Mouse (Mus musculus) adrenal gland, postnatal 4 days (tissue): ENCODE results near the gene Baz1a. TPM values are rescaled to one million over a fixed set of nuclear protein-coding genes. Genes with fewer than 3 reads are reported as not detected.

Experiments used
- DNase-seq, 2 experiments: peaks; one replicate each; pipeline ENCODE4 v3.0.0; 2021 to 2022; ENCODE audit warnings: low spot score in 2 of 2, mixed read lengths in 2 of 2
- long read RNA-seq, 2 experiments: library from polyadenylated mRNA; stranded (forward); transcript quantifications; one replicate each; pipeline ENCODE4 v2.0.0; 2021
- total RNA-seq, 2 experiments: library from RNA; stranded (reverse); gene quantifications; 2 replicates each; pipeline ENCODE4 v1.2.3; 2021

Gene Baz1a
- total RNA-seq = 10 to 100 TPM; 16.4 to 21.4 TPM
- long read RNA-seq, experiment 1, partial matches to known transcripts = 0 of 1 reads
- long read RNA-seq, experiment 1, other reads (novel, unspliced or antisense) = 1 of 1 reads
- long read RNA-seq, experiment 2, partial matches to known transcripts = 11 of 11 reads
- long read RNA-seq, experiment 2, other reads (novel, unspliced or antisense) = 0 of 11 reads

DNA sequence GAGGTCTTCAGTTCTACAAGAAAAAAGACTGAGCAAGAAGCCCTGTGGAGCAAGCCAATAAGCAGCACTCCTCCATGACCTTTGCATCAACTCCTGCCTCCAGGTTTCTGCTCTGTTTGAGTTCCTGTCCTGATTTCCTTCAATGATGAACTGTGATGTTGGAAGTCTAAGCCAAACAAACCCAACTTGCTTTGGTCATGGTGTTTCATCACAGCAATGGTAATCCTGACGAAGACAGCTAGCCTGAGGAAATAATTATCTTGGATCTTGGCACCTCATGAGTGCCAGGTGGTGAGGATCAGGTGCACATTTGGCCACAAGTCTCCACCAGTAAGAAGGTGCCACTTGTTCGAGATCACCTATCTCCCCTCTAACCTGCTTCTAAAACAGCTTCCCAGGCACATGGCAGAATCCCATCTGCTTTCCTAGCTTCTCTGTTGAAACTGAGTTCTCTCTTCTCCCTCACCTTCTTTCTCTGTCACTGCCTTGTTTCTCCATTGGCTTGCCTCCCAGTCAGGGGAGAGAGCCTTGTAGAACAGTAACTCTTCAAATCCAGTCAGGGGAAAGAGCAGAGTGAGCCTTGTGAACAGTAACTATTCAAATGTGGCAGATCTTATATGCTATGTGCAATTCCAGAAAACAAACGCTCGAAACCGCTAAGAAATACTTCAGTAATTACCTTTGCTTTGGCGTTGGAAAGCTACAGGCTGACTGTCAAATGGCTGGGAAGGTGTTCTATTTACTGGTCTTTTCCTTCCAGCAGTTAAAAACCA is at the start of gene Baz1a:
TSS of gene Baz1a (minus strand) at position 723 of the 773 bp plus-strand sequence.
- DNase-seq = no peak

DNA sequence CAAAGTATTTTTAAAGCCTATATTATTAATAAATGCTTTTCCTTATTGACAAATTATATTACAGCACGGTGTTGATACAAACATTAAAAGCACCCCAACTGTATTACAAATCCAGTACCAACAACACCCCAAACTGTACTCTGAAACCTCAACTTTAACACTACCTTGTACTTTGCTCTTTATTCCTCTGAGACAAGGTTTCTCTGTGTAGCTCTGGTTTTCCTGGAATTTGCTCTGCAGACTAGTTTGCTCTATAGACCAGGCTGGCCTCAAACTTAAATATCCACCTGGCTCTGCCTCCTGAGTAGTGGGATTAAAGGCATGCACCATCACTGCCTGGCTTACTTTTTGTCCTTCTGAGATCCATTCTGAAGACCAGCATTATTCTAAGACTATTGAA is 48.0 kb upstream of the Baz1a start:
- DNase-seq = no peak

DNA sequence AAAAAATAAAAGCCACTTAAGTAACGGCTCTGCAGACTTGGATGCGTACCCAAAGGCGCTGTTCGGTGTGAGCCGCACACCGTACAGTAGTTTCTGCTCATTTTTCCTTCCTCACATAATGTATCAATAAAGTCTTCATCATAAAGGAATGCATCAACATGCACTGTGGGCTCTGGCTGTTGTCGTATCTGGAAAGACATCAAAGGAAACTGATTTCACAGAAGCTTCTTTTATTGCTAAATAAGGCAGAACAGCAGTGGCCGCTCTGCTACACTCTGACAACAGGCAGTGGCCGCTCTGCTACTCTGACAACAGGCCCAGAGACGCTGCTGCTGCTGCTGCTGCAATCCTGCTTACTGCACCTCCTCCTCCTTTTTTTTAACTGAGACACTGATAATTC is 46.9 kb upstream of the Baz1a start:
- DNase-seq = no peak

DNA sequence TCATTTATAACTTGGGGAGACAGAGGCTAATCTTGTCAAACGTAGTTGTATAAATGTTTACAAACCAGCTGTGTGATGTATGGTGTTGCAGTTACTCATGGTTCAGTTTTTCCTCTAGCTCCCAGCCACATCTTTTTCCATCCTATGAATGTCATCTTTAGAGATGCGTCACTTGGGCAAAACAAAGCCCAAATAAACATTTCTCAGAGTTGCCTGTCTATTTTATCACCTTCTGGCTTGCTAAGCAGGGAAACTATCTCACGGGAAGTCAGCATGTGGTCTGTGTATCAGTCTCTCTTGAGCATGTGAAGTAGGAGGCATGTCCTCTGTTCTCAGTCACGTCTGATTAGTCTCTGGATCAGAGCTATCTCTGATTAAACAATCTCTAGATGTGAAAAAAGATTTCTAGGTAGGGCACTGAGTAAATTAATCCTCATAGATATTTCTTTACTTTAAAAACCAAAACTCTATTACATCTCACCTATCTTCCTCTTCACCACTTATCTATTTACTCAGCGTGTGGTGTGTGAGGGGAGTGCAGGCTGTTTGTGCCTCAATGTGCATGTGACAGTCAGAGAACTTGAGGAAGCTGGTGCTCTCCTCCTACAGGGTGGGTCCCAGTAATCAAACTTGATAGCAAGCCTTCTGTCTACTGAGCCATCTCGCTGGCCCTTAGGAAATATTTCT is 46.2 kb upstream of the Baz1a start:
- DNase-seq = no peak

DNA sequence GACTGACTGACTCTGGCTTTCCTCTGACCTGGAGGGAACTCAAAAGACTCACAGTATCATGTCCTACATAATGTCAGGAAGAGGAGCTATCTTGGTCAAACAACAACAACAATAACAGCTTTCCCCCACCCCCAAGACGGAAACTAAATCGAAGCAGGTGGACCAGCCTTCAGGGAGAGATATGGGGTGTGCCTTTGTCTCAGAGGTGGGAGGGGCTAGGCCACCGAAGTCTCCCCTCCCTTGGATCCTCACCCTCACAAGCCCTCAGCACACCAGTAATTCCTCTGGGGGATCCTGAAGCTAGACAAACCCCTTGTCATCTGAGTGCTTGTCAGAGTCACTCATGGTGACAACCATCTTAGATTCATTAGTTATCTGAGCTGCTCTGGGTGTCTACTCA is 45.7 kb upstream of the Baz1a start:
- DNase-seq = no peak

DNA sequence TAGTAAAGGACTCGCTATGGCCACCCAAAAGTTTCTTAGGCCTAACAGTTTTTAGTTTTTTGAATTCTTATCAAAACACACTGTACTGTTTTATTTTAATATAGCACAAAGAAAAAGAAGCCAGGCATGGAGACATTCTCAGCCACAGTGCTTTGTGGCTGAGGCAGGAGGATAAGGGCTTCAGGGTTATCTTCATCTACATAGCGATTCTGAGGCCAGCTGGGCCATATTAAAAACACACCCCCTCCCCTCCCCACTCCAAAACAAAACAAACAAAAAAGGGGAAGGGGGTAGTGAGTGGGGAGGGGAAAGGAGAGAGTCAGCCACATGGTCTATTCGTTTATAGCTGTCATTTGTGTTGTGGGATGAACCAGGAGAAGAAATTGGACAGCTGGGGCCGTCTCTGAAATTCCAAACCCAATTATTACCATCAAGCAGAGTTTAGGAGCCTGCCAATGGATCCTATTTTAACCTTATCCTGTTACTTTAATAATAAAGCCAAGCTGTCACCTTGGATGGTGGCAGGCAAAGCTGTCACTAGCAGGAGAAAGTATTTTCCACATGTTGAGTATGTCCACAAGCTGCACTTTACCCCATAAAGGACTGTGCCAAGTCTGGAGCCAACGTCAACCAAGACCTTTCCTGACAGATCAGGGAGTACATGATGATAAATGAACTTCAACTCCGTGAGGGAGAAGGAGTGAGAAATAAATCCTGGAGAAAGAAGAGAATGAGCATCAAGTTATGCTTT is 44.9 kb upstream of the Baz1a start:
- no peak for DNase-seq

DNA sequence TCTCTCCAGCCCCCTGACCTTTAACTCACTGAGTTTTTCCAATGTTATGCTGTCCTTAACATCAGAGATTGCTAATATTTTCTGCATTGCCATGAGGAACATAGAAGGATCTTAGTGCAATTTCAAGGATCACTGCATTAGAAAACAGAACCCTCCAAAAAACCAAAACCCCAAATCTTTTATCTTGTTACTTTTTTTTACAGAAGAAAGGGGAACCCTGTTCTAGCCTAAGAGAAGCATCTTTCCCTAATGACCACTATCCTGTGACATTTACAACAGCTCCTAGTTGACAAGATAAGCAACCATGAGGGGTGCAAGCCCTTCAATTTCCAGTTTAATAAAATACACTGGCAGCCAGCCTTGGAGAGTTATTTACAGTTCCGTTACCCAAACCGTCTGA is 42.6 kb upstream of the Baz1a start:
- no peak for DNase-seq

DNA sequence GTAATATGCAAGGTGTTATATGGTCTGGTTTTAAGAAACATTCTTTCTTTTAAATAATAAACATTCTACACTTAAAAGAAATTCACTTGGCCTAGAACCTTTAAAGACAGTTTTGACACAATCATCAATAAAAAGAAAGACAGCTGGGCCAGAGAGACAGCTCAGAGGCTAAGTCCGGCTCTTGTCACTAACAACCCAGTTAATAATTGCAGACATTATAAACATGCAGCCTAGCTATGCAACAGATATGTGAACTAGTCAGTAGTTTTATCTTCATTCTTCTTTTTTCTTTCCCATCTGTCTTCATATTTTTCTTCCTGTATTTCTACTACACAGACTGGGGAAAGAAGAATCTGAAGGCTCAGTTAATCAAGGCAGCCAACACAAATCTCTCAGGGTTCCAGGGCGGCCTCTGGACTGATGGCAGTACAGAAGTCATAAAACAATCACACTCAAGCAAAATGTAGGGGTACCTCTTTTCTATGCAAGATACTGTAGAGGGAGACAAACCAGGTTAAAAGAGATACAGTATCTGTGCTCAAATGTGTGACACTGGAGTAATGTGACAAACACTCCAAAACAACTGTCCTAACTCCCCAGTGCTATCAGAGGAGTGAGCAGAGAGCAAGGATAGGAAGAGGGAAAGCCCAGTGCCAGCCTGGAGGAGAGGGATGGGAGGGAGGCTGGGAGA is 40.5 kb upstream of the Baz1a start:
- no peak for DNase-seq

DNA sequence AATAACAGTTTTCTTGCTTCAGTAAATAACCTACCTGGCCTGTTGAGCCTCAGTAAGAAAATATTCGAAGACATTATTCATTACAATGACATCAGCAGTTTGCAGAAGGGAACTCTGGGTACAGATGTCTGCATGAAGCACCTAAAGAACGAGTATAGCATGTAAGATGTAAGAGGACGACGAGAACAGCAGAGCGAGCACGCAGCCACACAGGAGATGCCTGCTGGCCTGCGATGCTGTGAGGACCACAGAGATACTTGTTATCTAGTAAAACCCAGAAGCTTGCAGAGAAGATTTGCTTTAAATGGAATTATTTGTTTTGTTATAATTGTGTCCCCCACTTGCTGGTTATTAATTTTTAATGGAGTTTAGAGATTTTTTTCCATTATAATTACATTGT is 39.1 kb upstream of the Baz1a start:
- no peak for DNase-seq

DNA sequence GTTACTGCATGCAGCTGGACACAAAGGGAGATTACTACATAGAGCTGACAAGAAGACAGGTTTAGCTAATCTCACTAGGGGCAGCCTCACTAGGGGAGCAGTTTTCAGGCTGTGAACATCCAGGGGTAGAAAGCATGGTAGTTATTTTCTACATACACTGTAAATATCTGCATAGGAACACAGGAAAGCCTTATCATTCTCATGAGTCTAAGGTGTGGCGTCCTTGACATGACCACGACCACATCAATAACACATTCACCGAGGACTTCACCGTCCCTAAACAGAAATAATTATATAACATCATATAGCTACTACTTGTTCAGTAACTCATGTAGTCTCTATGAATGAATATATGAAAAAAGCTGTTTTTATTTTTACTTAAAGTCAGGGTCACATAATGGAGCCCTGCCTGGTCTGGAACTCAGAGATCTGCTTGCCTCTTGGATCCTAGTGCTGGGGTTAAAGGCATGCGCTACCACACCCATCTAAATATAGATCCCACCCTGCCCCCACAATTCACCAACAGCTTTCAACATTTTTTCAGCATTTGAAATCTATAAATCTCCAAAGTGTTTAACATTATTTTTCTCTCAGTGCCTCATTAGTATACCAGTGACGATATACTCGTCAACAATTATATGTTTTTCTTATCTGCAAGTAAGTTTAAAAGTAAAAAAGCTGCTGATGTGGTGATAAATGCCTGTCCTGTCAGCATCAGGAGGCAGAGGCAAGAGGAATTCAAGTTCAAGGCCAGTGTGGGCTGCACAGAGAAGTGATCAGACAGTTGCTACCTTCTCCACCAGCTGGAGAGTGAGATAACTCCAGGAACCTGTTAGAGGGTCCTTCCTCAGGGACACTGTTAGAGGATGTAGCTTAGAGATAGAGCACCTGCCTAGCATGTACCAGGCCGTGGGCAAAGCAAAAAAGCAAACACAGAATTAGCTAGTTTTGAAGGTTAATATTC is 37.3 kb upstream of the Baz1a start:
- no peak for DNase-seq

DNA sequence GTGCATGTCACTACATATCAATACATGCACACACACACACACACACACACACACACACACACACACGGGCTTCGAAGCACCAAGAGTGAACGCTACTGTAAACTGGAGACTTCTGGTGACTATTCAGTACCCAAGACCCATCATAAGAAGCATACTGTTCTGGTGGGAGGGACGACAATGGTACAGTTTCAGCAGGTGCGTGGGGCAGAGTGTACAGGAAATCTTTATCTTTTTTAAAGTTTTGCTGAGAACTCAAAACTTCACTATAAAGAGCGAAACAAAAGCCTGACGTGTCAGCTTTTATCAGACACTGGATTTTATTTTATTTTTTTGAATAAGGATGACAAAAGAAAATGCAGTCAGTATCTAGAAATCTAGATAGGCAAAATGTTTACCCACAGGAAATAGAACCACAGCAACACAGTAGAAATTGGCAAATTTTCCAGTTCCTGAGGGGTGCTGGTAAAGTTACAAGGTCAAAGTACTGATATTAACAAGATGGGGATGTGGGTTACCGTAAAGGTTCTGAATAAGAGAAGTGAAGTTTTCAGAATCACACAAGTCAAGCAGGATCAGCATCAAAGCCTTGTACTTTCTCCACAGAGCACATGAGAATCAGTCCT is 35.7 kb upstream of the Baz1a start:
- DNase-seq = no peak

DNA sequence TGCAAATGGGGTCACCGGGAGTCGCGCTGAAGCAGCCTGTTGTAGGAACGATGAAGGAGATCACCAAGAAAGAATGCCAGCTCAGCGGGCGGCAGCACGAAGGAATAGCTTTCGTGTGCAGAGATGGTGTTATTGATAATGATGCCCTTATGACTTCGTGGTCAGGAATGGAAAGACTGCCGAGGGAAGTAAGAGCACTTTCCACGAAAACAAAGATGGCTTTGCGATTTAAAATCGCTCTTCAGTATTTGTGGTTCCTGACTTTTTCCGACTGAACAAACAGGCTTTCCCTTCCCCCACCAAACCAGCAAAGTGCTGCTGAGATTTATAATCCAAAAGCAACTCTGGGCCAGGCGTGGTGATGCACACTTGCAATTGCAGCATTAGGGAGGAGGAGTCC is 26.9 kb upstream of the Baz1a start:
- no peak for DNase-seq

DNA sequence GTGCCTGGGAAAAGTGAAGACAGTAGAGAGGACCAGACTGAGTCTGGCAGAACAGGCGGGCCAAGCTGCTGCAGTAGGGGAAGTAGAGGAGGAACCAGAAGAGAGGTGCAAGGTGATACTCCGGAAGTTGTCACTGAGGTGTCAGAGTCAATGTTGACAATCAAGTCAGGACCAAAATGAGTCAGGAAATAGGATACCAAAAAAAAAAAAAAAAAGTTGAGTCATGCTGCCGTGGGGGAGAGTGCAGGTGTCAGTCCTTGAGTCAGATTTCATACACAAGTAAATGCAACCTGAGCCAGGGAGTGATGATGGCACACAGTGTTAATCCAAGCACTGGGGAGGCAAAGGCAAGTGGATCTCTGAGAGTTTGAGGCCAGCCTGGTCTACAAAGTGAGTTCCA is 12.9 kb upstream of the Baz1a start:
- DNase-seq = no peak

DNA sequence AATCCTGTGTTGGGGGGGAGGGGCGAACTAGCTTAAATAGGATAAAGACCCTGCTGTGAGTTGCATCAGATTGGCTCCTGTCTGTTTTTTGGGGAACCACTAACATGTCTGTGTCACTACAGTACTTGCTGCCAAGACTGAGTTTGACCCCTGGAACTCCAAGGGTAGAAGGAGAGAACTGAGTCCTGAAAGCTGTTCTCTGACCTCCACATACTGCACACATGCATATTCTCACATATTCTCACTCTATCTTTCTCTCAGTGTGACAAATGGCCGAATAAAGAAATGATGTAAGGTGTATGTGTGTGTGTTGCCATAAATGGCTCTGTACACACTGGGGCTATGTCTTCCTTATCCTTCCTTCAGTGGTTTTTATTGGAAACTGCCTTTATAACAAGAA is 9.1 kb upstream of the Baz1a start:
- DNase-seq = no peak

DNA sequence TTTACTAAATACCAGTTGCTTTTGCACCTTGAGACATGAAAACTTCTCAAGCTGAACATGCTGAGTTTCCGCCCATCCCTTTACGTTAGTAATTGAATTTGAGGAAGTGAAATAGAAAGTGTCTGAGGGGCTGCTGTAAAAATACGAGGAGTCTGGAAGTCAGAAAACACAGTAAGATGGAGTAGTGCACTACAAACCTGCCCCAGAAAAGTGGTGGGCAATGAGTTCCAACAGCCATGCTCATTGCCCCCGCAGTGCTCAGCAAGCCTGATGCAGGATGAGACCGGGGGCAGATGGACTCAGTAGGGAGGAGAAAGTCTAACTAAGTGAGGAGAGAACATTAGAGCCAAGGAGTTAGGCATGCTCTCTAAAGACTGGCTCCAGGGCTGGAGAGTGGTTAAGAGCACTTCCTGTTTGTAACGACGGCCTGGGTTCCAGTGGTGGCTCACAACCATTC is 5.3 kb upstream of the Baz1a start:
- no peak for DNase-seq

DNA sequence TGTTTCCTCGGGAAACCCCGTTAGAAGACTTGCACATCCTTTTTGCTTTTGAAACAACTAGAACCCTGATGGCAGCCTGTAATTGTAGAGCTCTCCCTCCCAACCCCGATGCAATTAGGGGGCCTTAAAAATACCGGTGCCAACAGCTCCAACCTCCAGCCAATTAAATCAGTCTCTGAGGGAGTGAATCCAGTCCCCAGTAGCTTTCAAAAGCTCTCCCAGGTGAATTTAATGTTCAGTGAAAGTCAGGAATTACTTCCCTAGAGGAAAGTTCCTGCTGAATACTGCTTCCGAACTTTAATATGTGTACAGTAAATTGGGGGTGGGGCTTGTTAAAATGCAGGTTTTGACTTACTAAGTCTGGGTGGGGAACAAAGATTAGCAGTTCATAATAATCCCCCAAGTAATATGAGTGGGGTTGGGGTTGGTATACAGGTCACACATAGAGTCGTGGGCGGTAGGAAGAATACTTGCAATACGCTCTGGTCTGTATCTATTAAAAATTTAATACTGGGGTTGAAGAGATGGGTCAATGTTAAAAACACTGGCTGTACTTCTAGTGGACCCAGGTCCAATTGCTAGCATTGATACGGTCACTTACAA is 3.1 kb upstream of the Baz1a start:
- DNase-seq = no peak

DNA sequence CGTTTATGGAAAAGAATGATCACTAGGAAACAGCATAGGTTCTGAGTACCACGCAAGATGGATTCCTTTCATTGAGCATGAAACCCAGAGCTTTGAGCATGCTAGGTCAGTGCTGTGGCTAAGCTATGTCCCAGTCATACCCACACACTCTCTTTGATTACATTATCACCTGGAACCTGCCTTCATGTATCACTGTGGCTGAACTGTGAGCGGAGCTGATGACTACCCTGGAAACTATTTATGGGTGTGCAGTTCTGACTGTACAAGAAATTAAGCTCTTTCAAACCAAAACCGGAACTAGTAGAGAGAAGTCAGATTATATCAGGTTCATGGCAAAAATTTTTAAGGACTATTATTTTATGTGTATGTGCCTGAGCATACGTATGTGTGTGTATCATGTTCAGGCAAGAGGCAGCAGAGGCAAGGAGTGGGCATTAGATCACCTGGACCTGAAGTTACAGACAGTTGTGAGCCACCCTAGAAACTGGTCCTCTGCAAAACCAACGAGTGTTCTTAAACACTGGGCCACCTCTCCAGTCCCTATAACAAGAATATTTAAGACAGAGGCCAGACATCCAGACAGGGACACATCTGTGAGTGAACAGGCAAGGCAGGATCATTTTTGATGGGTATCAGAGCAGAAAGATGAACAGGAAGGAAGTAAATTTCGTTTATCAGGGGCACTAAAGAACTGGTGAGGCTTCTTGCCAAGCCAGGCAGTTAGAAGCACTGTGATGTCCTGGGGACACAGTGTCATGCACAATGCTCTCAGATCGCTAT is 2.4 kb upstream of the Baz1a start:
- DNase-seq = no peak

DNA sequence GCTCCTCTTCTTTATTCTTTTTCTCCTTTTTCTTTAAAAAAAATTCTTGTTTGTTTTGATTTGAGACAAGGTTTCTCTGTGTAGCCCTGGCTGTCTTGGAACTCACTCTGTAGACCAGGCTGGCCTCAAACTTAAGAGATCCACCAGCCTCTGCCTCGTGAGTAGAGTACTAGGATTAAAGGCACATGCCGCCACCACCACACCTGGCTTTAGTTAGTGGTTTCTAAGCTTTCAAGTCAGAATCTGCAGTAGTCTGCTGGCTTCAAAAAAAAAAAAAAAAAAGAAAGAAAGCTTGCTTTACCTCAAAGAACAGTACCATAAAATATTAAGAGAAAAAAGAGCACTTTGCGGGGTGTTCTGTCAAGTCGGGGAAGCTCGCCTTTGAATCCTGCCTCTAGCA is 1.3 kb upstream of the Baz1a start:
- no peak for DNase-seq
